Mouse (Mus musculus) liver, embryonic 14.5 days (tissue): ENCODE measurements around the gene Mfsd10. TPM values are rescaled to one million over a fixed set of nuclear protein-coding genes. Genes with fewer than 3 reads are reported as not detected.
A peak's percentile ranks its signal among the peaks of the same experiment; 100 is the strongest.

Experiments
- ATAC-seq: fragments of 200-750 bp; cut with Nextera tagmentation; 2 replicates; pipeline ENCODE4 v1.8.0; 2017; ENCODE audit warnings: moderate number of reproducible peaks, mild to moderate bottlenecking, moderate library complexity; ENCODE audit not compliant: insufficient read depth
- DNase-seq, 3 experiments: peaks; one replicate each; pipeline ENCODE4 v3.0.0-alpha.2; 2012 to 2013; ENCODE audit warnings: low read depth in 3 of 3, low spot score in 3 of 3
- H3K27ac ChIP-seq: fragments of 300-500 bp; sonication (generic); 2 replicates; pipeline ENCODE4 v1.5.1; 2014; ENCODE audit warnings: moderate library complexity, mild to moderate bottlenecking, control low read depth, inconsistent platforms
- H3K27me3 ChIP-seq: fragments of 300-500 bp; sonication (generic); 2 replicates; pipeline ENCODE4 v1.6.1; 2014; ENCODE audit warnings: mild to moderate bottlenecking, low read length, moderate library complexity; ENCODE audit not compliant: control insufficient read depth, insufficient read depth
- H3K36me3 ChIP-seq: fragments of 300-500 bp; sonication (generic); replicated peaks from 2 replicates; pipeline ENCODE4 v1.6.1; 2014; ENCODE audit warnings: low read depth; ENCODE audit not compliant: control insufficient read depth, insufficient read depth
- H3K4me1 ChIP-seq, 2 experiments: fragments of 200-500 bp in 1 of 2; fragments of 300-500 bp in 1 of 2; sonication (generic) in 1 of 2; replicated peaks; 2 replicates each; pipeline ENCODE4 v1.6.1; 2012 to 2014; ENCODE audit warnings: antibody characterized with exemption in 1 of 2, inconsistent platforms in 1 of 2, low read length in 1 of 2; ENCODE audit not compliant: control insufficient read depth in 2 of 2, insufficient read depth in 2 of 2
- H3K4me2 ChIP-seq: fragments of 300-500 bp; sonication (generic); 2 replicates; pipeline ENCODE4 v1.6.1; 2014; ENCODE audit warnings: low read depth, mild to moderate bottlenecking, control low read depth, moderate library complexity
- H3K4me3 ChIP-seq, 2 experiments: fragments of 200-500 bp in 1 of 2; fragments of 300-500 bp in 1 of 2; sonication (generic) in 1 of 2; 2 replicates each; pipeline ENCODE4 v1.5.1; 2012 to 2014; ENCODE audit warnings: low read depth in 2 of 2, low read length in 2 of 2, mild to moderate bottlenecking in 2 of 2, control low read depth in 1 of 2, inconsistent platforms in 1 of 2, moderate library complexity in 1 of 2; ENCODE audit not compliant: insufficient read depth in 1 of 2
- H3K9ac ChIP-seq: fragments of 300-500 bp; sonication (generic); replicated peaks from 2 replicates; pipeline ENCODE4 v1.6.1; 2014; ENCODE audit warnings: mild to moderate bottlenecking, control low read depth, moderate library complexity
- H3K9me3 ChIP-seq: fragments of 300-500 bp; sonication (generic); 2 replicates; pipeline ENCODE4 v1.6.1; 2016; ENCODE audit warnings: low read length, mixed read lengths; ENCODE audit not compliant: control insufficient read depth
- CTCF ChIP-seq: IDR thresholded peaks from 2 replicates; pipeline ENCODE4 v1.5.1; 2016; ENCODE audit warnings: antibody characterized with exemption, low read depth, control low read depth
- EP300 ChIP-seq: IDR thresholded peaks from 2 replicates; pipeline ENCODE4 v1.6.1; 2016; ENCODE audit warnings: antibody characterized with exemption, low read depth
- WGBS: fragments of 180-500 bp; shearing (Covaris S2); extraction: QIAGEN DNeasy Blood & Tissue Kit; methylation state at CpG from one replicate; pipeline ENCODE4 v1.1.7; 2014; ENCODE audit not compliant: insufficient replicate concordance; 5-methylcytosine and 5-hydroxymethylcytosine counted together
- polyA plus RNA-seq, 2 experiments: library from polyadenylated mRNA; depleted of rRNA in 1 of 2; stranded (reverse) in 1 of 2; unstranded in 1 of 2; fragments of >200 nt; fragmentation: Nextera tagmentation in 1 of 2; extraction: Ambion mirVana in 1 of 2; gene quantifications; 2 replicates each; pipeline versions ENCODE4 v1.2.1 to v1.2.3; 2012 to 2014

Gene Mfsd10
- polyA plus RNA-seq (2012; rRNA removed) (53.6 and 68.5 TPM in 2 replicates), polyA plus RNA-seq (2014; fragmentation: Nextera tagmentation; extraction: Ambion mirVana) (33.1 and 46.7 TPM in 2 replicates)

GRCm38 (mm10) chr5:34636481-34637287 is at the start of gene Mfsd10:
Gene Mfsd10, minus strand, starts transcription at chr5:34637212.
- WGBS: under 1% methylated on average over 48 of the region's 48 CpGs
- ATAC-seq: peak; percentile 85
- peak within 1 kb of the TSS; percentile 95 for H3K4me2 ChIP-seq
- peak within 1 kb of the TSS; percentile 75 for H3K9ac ChIP-seq
- H3K36me3 ChIP-seq: peaks cover 51% of the 10 kb centered on the region
- H3K27me3 ChIP-seq: no peaks in the 10 kb centered on the region
- TF ChIP-seq CTCF (peak; percentile 78), EP300 (no peak; the same call in 1 of the 2 replicates)
- H3K4me1 ChIP-seq: peaks cover 14 to 25% of the 10 kb centered on the region in 2 experiments
- H3K27ac ChIP-seq: peak within 1 kb of the TSS; percentile 76
- H3K9me3 ChIP-seq: no peaks in the 10 kb centered on the region
- peak within 1 kb of the TSS; percentile 70 to 71 for H3K4me3 ChIP-seq
- peak; percentile 70 to 82 (median 76) for DNase-seq

- 70% methylated on average over 4 of the region's 4 CpGs for WGBS
- Histone ChIP-seq H3K9ac (no peak overlapping the region), H3K4me1 (no peaks in the 10 kb centered on the region), H3K4me2 (no peak overlapping the region), H3K27ac (no peak overlapping the region), H3K27me3 (no peaks in the 10 kb centered on the region), H3K4me3 (no peak overlapping the region), H3K36me3 (no peaks in the 10 kb centered on the region), H3K9me3 (no peaks in the 10 kb centered on the region)
- no peak for TF ChIP-seq EP300
- peak; percentile 41 for TF ChIP-seq CTCF
- ATAC-seq (no peak), DNase-seq (peak in 1 of 3 experiments; percentile 13)
Measured at GRCm38 (mm10) chr5:34670280-34670679, 33.3 kb upstream of the Mfsd10 start.

GRCm38 (mm10) chr5:34669493-34669892 is 32.5 kb upstream of the Mfsd10 start:
- no peak overlapping the region for H3K4me3 ChIP-seq
- H3K27ac ChIP-seq: no peak overlapping the region
- WGBS: 73% methylated on average over 2 of the region's 2 CpGs
- no peak overlapping the region for H3K9ac ChIP-seq
- ATAC-seq: no peak
- H3K4me1 ChIP-seq: no peaks in the 10 kb centered on the region
- TF ChIP-seq EP300 (no peak), CTCF (peak; percentile 50)
- no peak for DNase-seq
- H3K27me3 ChIP-seq: no peaks in the 10 kb centered on the region
- H3K36me3 ChIP-seq: no peaks in the 10 kb centered on the region
- no peak overlapping the region for H3K4me2 ChIP-seq
- no peaks in the 10 kb centered on the region for H3K9me3 ChIP-seq

GRCm38 (mm10) chr5:34663231-34663630 is 26.2 kb upstream of the Mfsd10 start:
- 87% methylated on average over 2 of the region's 2 CpGs for WGBS
- H3K36me3 ChIP-seq: no peaks in the 10 kb centered on the region
- H3K4me3 ChIP-seq: no peak overlapping the region
- H3K4me2 ChIP-seq: no peak overlapping the region
- H3K9ac ChIP-seq: no peak overlapping the region
- no peak overlapping the region for H3K27ac ChIP-seq
- no peaks in the 10 kb centered on the region for H3K27me3 ChIP-seq
- no peak for DNase-seq
- peaks cover 11 to 15% of the 10 kb centered on the region in 2 experiments for H3K4me1 ChIP-seq
- TF ChIP-seq EP300 (no peak), CTCF (no peak)
- ATAC-seq: no peak
- no peaks in the 10 kb centered on the region for H3K9me3 ChIP-seq

- 68% methylated on average over 4 of the region's 4 CpGs for WGBS
- Histone ChIP-seq H3K27ac (no peak overlapping the region), H3K27me3 (no peaks in the 10 kb centered on the region), H3K4me3 (0 out of 4 replicates have a peak overlapping the region, but pooled peaks of 1 of the 2 experiments have one; percentile 5), H3K9me3 (no peaks in the 10 kb centered on the region), H3K36me3 (0 out of 2 replicates have a peak, but pooled peaks cover 4% of the 10 kb centered on the region), H3K9ac (no peak overlapping the region), H3K4me2 (peak overlapping the region; percentile 86), H3K4me1 (peaks cover 11 to 15% of the 10 kb centered on the region in 2 experiments)
- DNase-seq: no peak
- no peak for ATAC-seq
- TF ChIP-seq CTCF (0 out of 2 replicates have a peak, but pooled peaks have one; percentile 3), EP300 (no peak)
Measured at GRCm38 (mm10) chr5:34661909-34662308, 24.9 kb upstream of the Mfsd10 start.
